Mouse (Mus musculus) liver, embryonic 13.5 days (tissue): ENCODE results near the gene Otud1. TPM values are rescaled to one million over a fixed set of nuclear protein-coding genes. Genes with fewer than 3 reads are reported as not detected.
A peak's percentile ranks its signal among the peaks of the same experiment; 100 is the strongest.

Experiments used
- ATAC-seq: fragments of 200-750 bp; cut with Nextera tagmentation; 2 replicates; pipeline ENCODE4 v1.8.0; 2017; ENCODE audit warnings: low read depth, mild to moderate bottlenecking, moderate number of reproducible peaks, moderate library complexity
- DNase-seq: peaks from one replicate; pipeline ENCODE4 v3.0.0; 2022
- H3K27ac ChIP-seq: fragments of 300-500 bp; sonication (generic); 2 replicates; pipeline ENCODE4 v1.5.1; 2015; ENCODE audit warnings: moderate library complexity, mild to moderate bottlenecking, inconsistent platforms
- H3K27me3 ChIP-seq: fragments of 300-500 bp; sonication (generic); 2 replicates; pipeline ENCODE4 v1.6.1; 2015; ENCODE audit warnings: mild to moderate bottlenecking, inconsistent platforms
- H3K36me3 ChIP-seq: fragments of 300-500 bp; sonication (generic); 2 replicates; pipeline ENCODE4 v1.6.1; 2015; ENCODE audit warnings: mild to moderate bottlenecking, inconsistent platforms
- H3K4me1 ChIP-seq: fragments of 300-500 bp; sonication (generic); replicated peaks from 2 replicates; pipeline ENCODE4 v1.6.1; 2015; ENCODE audit warnings: inconsistent platforms
- H3K4me2 ChIP-seq: fragments of 300-500 bp; sonication (generic); 2 replicates; pipeline ENCODE4 v1.6.1; 2015; ENCODE audit warnings: inconsistent platforms, mild to moderate bottlenecking, moderate library complexity
- H3K4me3 ChIP-seq: fragments of 300-500 bp; sonication (generic); replicated peaks from 2 replicates; pipeline ENCODE4 v1.5.1; 2015; ENCODE audit warnings: mild to moderate bottlenecking, inconsistent platforms
- H3K9ac ChIP-seq: fragments of 300-500 bp; sonication (generic); 2 replicates; pipeline ENCODE4 v1.6.1; 2015; ENCODE audit warnings: mild to moderate bottlenecking, inconsistent platforms
- H3K9me3 ChIP-seq: fragments of 300-500 bp; sonication (generic); replicated peaks from 2 replicates; pipeline ENCODE4 v1.6.1; 2016; ENCODE audit warnings: inconsistent platforms
- WGBS: fragments of 180-500 bp; shearing (Covaris S2); methylation state at CpG from one replicate; pipeline ENCODE4 v1.1.7; 2015; ENCODE audit not compliant: insufficient replicate concordance; 5-methylcytosine and 5-hydroxymethylcytosine counted together
- polyA plus RNA-seq: library from polyadenylated mRNA; unstranded; fragments of >200 nt; fragmentation: Nextera tagmentation; extraction: Ambion mirVana; gene quantifications from 2 replicates; pipeline ENCODE4 v1.2.1, GENCODE M21; 2015

The Otud1 gene
- polyA plus RNA-seq, 1 experiment from 2014 or later: 0.48 TPM

DNA sequence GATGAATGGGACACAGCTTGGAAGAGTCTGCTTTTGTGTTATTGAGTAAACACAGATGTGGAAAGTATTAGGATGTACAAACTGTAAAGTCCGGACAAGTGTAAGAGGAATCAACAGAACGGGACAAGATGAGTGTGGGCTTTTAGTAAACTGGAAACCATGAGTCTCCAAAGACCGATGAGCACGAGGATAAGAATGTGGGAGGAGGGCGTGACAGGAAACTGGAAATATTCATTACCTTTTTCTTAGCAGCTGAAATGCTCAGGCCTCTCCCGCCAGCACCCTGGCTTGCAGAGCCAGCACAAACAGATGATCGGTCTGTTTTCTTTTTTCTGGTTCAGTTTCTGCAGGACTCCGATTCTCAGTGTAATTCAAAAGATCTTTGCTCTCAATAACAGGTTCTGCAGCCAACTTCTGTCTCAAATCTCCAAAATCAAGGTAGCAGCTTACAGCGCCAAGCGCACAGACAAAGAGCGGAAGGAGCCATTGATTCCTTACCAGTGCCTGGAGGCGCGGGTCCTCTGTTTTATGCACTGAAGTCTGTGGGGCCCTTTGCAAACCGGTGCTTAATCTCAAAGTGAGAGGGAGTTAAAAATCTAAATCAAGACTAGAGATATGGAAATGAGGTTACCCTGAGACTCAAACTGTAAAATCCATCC lies 28.1 kb downstream of the Otud1 start:
- no peaks in the 10 kb centered on the region for H3K27me3 ChIP-seq
- H3K4me2 ChIP-seq: no peak overlapping the region
- DNase-seq (no peak), ATAC-seq (no peak)
- H3K9me3 ChIP-seq: no peaks in the 10 kb centered on the region
- 0 out of 2 replicates have a peak, but pooled peaks cover 4% of the 10 kb centered on the region for H3K4me1 ChIP-seq
- H3K36me3 ChIP-seq: no peaks in the 10 kb centered on the region
- no peak overlapping the region for H3K4me3 ChIP-seq
- no peak overlapping the region for H3K27ac ChIP-seq
- no peak overlapping the region for H3K9ac ChIP-seq
- WGBS: 54% methylated on average over 14 of the region's 14 CpGs

DNA sequence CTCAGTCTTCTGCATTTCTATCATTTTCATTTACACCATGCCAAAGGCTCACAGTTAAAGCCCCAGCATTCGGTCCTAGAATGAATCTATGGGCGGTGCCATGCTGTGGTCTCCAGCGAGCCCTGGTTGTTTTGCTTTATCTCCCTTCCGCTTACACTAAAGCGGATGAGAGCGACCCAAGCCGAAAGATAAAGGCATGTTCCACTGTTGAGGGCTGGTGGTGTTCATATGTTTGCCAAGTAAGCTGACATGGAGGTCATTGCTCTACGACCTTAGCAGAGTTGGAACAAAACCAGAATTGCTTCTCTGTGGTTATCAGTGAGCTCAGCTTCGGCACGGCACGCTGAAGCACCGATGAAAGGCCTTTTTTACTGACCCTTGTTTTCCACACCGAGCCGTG lies 32.5 kb downstream of the Otud1 start:
- Histone ChIP-seq H3K4me1 (0 out of 2 replicates have a peak, but pooled peaks cover 4% of the 10 kb centered on the region), H3K36me3 (no peaks in the 10 kb centered on the region), H3K9me3 (no peaks in the 10 kb centered on the region), H3K27me3 (peaks cover 3% of the 10 kb centered on the region; the same call in 1 of the 2 replicates), H3K4me2 (peak overlapping the region; percentile 13; the same call in 1 of the 2 replicates), H3K27ac (no peak overlapping the region), H3K9ac (no peak overlapping the region), H3K4me3 (no peak overlapping the region)
- WGBS: 49% methylated on average over 14 of the region's 14 CpGs
- DNase-seq: peak; percentile 6
- ATAC-seq: peak; percentile 74

DNA sequence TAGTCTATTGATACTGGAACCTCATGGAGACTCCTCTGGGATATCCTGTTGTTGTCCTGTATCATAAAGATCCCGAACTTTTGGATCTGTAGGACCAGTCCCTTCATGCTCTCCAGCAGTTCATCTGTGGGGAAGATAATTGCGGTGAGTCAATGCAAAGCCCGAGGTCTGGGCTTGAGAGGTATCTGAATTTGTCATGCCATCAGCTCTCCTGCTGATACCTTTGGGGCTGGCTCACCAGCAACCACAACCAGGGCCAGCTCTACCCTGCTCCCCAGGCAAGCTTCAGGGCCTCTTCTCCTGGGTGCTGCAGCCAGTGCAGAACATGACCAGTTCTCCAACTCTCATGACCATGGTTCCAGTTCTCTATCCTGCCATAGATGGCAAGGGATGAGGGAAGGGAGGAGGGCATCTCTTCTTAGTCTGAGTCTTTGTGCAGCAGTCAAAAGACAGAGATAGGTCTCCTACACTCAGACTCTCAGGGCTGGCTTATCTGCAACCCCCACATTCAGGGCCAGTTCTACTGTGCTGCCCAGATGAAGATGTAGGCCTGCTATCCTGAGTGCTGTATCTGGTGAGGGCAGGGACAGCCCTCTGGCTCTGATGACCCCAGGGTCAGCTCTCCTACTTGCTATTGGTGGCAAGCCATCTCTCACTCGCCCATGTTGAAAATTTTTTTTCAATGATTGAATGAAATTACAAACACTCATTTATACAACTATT lies 42.2 kb downstream of the Otud1 start:
- 36% methylated on average over 4 of the region's 4 CpGs for WGBS
- peaks cover 35% of the 10 kb centered on the region for H3K4me1 ChIP-seq
- no peaks in the 10 kb centered on the region for H3K36me3 ChIP-seq
- ATAC-seq (peak; percentile 100), DNase-seq (peak; percentile 72)
- H3K9me3 ChIP-seq: no peaks in the 10 kb centered on the region
- H3K27ac ChIP-seq: peak overlapping the region; percentile 85
- H3K4me3 ChIP-seq: no peak overlapping the region
- peak overlapping the region; percentile 48 for H3K4me2 ChIP-seq
- 0 out of 2 replicates have a peak overlapping the region, but pooled peaks have one; percentile 9 for H3K9ac ChIP-seq
- no peaks in the 10 kb centered on the region for H3K27me3 ChIP-seq

DNA sequence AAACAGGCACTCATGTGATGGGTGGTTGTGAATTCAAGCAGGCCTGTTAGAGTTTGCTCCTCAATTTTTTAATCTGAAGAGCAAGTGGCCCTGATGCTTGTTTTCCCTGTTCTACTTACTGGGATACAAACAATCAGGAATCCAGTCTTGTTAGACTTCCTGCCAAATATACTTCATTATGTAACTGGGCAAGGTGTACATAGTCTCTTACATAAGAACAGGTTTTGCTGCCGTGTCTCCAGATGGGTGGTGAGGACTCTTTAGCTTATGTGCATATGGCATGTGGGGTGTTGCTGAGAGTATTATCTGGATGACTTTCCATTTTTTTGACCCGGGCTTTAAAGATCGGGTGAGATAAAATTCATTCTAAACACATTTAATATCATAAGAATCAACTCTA lies 43.8 kb downstream of the Otud1 start:
- Histone ChIP-seq H3K27me3 (no peaks in the 10 kb centered on the region), H3K27ac (no peak overlapping the region), H3K9ac (no peak overlapping the region), H3K4me2 (no peak overlapping the region), H3K9me3 (no peaks in the 10 kb centered on the region), H3K4me3 (no peak overlapping the region), H3K4me1 (peaks cover 35% of the 10 kb centered on the region), H3K36me3 (no peaks in the 10 kb centered on the region)
- DNase-seq (no peak), ATAC-seq (no peak)
- WGBS: 58% methylated on average over 3 of the region's 3 CpGs

DNA sequence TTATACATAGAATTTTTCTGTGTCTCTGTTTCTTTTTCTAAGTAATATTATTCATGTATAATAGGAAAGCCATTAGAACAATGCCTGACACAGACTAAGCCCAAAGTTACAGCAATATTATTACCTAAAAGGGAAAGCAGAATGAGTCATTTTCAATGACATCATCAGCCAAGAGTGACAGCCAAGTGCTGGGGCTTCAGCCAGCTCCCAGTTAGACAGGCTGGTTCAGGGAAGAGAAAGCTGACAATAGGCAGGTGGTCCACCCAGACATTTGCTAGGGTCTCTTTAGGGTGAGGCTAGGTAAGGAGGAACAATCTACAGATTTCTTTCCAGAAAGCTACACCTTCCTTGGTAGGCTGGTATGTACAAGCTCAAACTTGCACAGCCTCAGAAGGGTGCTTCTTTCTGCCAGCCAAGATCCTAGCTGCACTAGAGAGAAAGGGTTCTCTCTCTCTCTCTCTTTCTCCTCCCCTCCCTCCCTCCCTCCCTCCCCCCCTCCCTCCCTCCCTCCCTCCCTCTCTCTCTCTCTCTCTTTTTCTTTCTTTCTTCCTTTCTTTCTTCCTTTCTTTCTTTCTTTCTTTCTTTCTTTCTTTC lies 45.6 kb downstream of the Otud1 start:
- H3K4me3 ChIP-seq: no peak overlapping the region
- H3K36me3 ChIP-seq: no peaks in the 10 kb centered on the region
- no peak overlapping the region for H3K9ac ChIP-seq
- H3K4me2 ChIP-seq: no peak overlapping the region
- H3K27ac ChIP-seq: no peak overlapping the region
- ATAC-seq (no peak), DNase-seq (no peak)
- H3K9me3 ChIP-seq: no peaks in the 10 kb centered on the region
- no peaks in the 10 kb centered on the region for H3K27me3 ChIP-seq
- peaks cover 24% of the 10 kb centered on the region for H3K4me1 ChIP-seq

DNA sequence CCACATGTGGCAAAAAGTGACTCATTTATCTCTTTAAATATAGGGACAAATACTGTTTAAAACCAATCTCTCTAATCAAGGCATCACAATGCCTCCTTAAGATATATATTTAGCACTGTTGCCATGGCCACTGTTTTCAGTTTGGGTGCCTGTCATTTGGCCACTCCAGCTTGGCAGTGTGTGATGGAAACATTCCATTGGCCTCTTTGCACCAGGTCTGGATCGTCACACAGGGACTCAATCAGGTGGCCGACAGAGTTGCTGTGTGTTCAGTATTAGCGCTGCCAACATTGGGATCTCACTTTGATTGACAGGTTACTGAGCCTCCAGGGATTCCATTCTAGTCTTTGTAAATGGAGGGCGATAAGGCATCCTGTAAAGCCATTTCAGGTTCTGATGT lies 46.1 kb downstream of the Otud1 start:
- Histone ChIP-seq H3K4me2 (no peak overlapping the region), H3K9me3 (no peaks in the 10 kb centered on the region), H3K27me3 (no peaks in the 10 kb centered on the region), H3K36me3 (no peaks in the 10 kb centered on the region), H3K4me3 (no peak overlapping the region), H3K27ac (no peak overlapping the region), H3K4me1 (peaks cover 23% of the 10 kb centered on the region), H3K9ac (no peak overlapping the region)
- DNase-seq (no peak), ATAC-seq (no peak)
- 45% methylated on average over 4 of the region's 4 CpGs for WGBS

DNA sequence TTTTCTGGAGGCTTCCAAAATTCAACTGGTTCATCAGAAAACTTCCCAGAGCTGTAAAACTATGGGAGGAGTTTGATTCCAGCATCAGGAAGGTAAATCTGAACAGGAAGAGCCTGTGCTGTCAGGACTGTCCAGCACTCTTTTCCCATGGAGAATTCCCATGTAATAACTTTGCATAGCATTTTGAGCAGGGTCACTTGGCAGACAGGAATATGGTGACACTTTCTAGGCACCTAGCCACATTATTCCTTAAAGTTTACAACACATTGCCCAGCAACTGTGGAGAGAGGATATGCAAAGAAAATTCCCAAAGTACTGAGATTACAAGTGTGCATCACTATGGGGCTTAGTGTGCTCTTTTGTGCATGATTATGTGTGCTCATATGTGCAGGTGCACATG lies 46.7 kb downstream of the Otud1 start:
- H3K27ac ChIP-seq: no peak overlapping the region
- DNase-seq: no peak
- no peaks in the 10 kb centered on the region for H3K27me3 ChIP-seq

DNA sequence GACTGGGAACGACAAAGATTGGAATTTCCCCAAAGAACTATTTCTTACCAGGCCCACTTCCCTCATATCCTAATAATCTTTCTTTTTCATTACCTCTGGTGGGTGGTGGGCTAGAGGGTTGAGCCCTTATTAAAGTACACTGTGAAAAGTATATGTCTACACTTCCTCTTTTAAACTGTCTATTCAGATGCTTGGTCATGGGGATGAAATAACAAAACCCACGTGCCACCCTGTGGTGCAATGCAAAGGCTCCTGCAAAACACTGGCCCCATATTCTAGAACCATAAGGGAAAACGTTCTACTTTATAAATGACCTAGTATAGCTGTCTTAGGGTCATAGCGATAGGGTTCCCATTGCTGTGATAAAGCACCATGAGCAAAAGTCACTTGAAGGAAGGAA lies 49.3 kb downstream of the Otud1 start:
- no peaks in the 10 kb centered on the region; the same call in 1 of the 2 replicates for H3K4me1 ChIP-seq
- DNase-seq (no peak), ATAC-seq (no peak)
- H3K4me2 ChIP-seq: no peak overlapping the region
- H3K9ac ChIP-seq: no peak overlapping the region
- H3K4me3 ChIP-seq: no peak overlapping the region
- H3K36me3 ChIP-seq: no peaks in the 10 kb centered on the region
- no peak overlapping the region for H3K27ac ChIP-seq
- no peaks in the 10 kb centered on the region for H3K9me3 ChIP-seq
- 55% methylated on average over 4 of the region's 4 CpGs for WGBS
- no peaks in the 10 kb centered on the region for H3K27me3 ChIP-seq

More for the DNA sequence above, 46.7 kb downstream of the Otud1 start:
- no peak overlapping the region for H3K9ac ChIP-seq
- no peak overlapping the region for H3K4me2 ChIP-seq
- no peaks in the 10 kb centered on the region for H3K9me3 ChIP-seq
- no peak for ATAC-seq
- no peaks in the 10 kb centered on the region for H3K36me3 ChIP-seq
- no peak overlapping the region for H3K4me3 ChIP-seq
- peaks cover 22% of the 10 kb centered on the region for H3K4me1 ChIP-seq

Other genes with a start within 250 kb of the Otud1 start
- not detected in 2 replicates for gene Ptf1a, start 212.1 kb upstream of the Otud1 start, polyA plus RNA-seq
- not detected in 2 replicates for gene 4921504E06Rik, start 103.8 kb upstream of the Otud1 start, polyA plus RNA-seq